Mouse (Mus musculus) cortical plate, adult 2 months (tissue): ENCODE results near the gene Sec1.

Experiments used
- CTCF ChIP-seq: fragments of 200-500 bp; IDR thresholded peaks from 2 replicates; pipeline ENCODE4 v1.5.1; 2011; ENCODE audit warnings: mild to moderate bottlenecking, control low read depth, low read length; ENCODE audit not compliant: insufficient read depth; ENCODE audit errors: extremely low read depth
- POLR2A ChIP-seq: fragments of 200-500 bp; IDR thresholded peaks from 2 replicates; pipeline ENCODE4 v1.6.1; 2011; ENCODE audit warnings: mild to moderate bottlenecking, low read length, control low read depth; ENCODE audit not compliant: insufficient read depth; ENCODE audit errors: extremely low read depth

- TF ChIP-seq CTCF (no peak), POLR2A (no peak)
Measured at GRCm38 (mm10) chr7:45642503-45643255, 51.5 kb downstream of the Sec1 start.
